Comparison of ENCODE assay signal across 8 mouse cellular contexts in the genomic region with DNA sequence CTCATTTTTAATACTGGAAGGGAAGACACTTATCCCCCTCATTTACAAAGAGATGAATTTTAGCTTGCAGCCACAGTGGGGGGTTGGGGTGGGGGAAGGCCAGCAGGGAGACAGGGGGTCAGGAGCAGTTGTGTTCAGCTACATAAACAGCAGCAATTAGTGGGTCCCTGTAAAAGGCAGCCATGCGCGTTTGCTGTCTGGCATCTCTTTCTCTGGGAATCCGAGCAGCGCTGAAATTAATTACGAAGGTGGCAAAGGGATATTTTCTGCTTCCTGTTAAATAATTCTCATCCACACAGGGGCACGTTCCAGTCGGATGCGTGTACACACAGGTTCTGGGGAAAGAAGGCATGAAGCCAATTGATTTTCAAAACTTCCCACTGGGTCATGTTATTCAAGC. TPM values are rescaled to one million over a fixed set of nuclear protein-coding genes. Genes with fewer than 3 reads are reported as not detected.
DNase-seq lines count a peak whose midpoint lies in the region; ATAC-seq and TF ChIP-seq lines count a peak whose summit lies in the region.

No protein-coding gene starts in this region.

- TF ChIP-seq POLR2A in thymus, adult 2 months (IDR thresholded peaks at IDR 0.05; ENCODE audit: control insufficient read depth, extremely low read depth, insufficient read depth, low read length, poor library complexity) = no peak

- no peak overlapping the region for H3K4me3 ChIP-seq in kidney, embryonic 14.5 days (ENCODE audit: low read length)
- H3K4me3 ChIP-seq in embryonic facial prominence, embryonic 11.5 days (ENCODE audit: low read depth, low read length) = no peak overlapping the region
- H3K4me3 ChIP-seq in hindbrain, embryonic 11.5 days (ENCODE audit: low read depth, low read length) = no peak overlapping the region
- no peak overlapping the region for H3K4me3 ChIP-seq in midbrain, embryonic 16.5 days (ENCODE audit: low read depth, low read length)
- no peak overlapping the region for H3K4me3 ChIP-seq in thymus, adult 2 months (ENCODE audit: control insufficient read depth, insufficient read depth, low read length)

- H3K9ac ChIP-seq in kidney, embryonic 14.5 days (ENCODE audit: low read depth, low read length) = peak overlapping the region; percentile 19; the same call in 1 of the 2 replicates
- no peak overlapping the region for H3K9ac ChIP-seq in embryonic facial prominence, embryonic 11.5 days (replicated peaks; ENCODE audit: low read length)
- H3K9ac ChIP-seq in hindbrain, embryonic 11.5 days (ENCODE audit: low read depth, low read length) = no peak overlapping the region
- H3K9ac ChIP-seq in midbrain, embryonic 16.5 days (ENCODE audit: low read depth, low read length) = 0 out of 2 replicates have a peak overlapping the region, but pooled peaks have one; percentile 7

- no peaks in the 10 kb centered on the region for H3K9me3 ChIP-seq in kidney, embryonic 14.5 days (ENCODE audit: control insufficient read depth, low read length)
- H3K9me3 ChIP-seq in embryonic facial prominence, embryonic 11.5 days (replicated peaks; ENCODE audit: control insufficient read depth, low read length) = no peaks in the 10 kb centered on the region
- no peaks in the 10 kb centered on the region for H3K9me3 ChIP-seq in hindbrain, embryonic 11.5 days (ENCODE audit: control insufficient read depth, low read length)
- no peaks in the 10 kb centered on the region for H3K9me3 ChIP-seq in midbrain, embryonic 16.5 days (replicated peaks; ENCODE audit: control insufficient read depth, low read length, poor library complexity, severe bottlenecking)

- no peak for DNase-seq in kidney, adult 18-20 months
- no peak for DNase-seq in embryonic facial prominence, embryonic 11.5 days (ENCODE audit: low spot score)
- peak; percentile 24 for DNase-seq in hindbrain, embryonic 11.5 days (ENCODE audit: low spot score)
- no peak for DNase-seq in right cerebral cortex, postnatal 14 days
- no peak for DNase-seq in layer of hippocampus, adult 9-11 months
- DNase-seq in thymus, adult 2 months = no peak

- 0 out of 2 replicates have a peak, but pooled peaks have one; percentile 25 for ATAC-seq in kidney, embryonic 14.5 days (ENCODE audit: low FRiP score, low TSS enrichment)
- ATAC-seq in embryonic facial prominence, embryonic 11.5 days (replicated peaks; ENCODE audit: insufficient number of reproducible peaks, low FRiP score, low TSS enrichment, low read depth) = no peak
- ATAC-seq in hindbrain, embryonic 11.5 days (ENCODE audit: low FRiP score) = no peak
- ATAC-seq in midbrain, embryonic 16.5 days = peak; percentile 36; the same call in 1 of the 2 replicates

- WGBS in kidney, embryonic 14.5 days = 2% methylated on average over 8 of the region's 8 CpGs
- WGBS in embryonic facial prominence, embryonic 11.5 days = 17% methylated on average over 8 of the region's 8 CpGs
- 29% methylated on average over 8 of the region's 8 CpGs for WGBS in hindbrain, embryonic 11.5 days
- 10% methylated on average over 8 of the region's 8 CpGs for WGBS in midbrain, embryonic 16.5 days
- whole genome bisulfite sequencing in thymus, adult 2 months = 82% methylated on average over 8 of the region's 8 CpGs

- TF ChIP-seq CTCF in thymus, adult 2 months (IDR thresholded peaks at IDR 0.05; ENCODE audit: borderline replicate concordance, control insufficient read depth, extremely low read depth, insufficient read depth, low read length, poor library complexity) = no peak

- H3K36me3 ChIP-seq in kidney, embryonic 14.5 days (ENCODE audit: control insufficient read depth, insufficient read depth, low read length) = no peaks in the 10 kb centered on the region
- H3K36me3 ChIP-seq in embryonic facial prominence, embryonic 11.5 days (replicated peaks; ENCODE audit: control insufficient read depth, insufficient read depth, low read depth, low read length) = no peaks in the 10 kb centered on the region
- no peaks in the 10 kb centered on the region for H3K36me3 ChIP-seq in hindbrain, embryonic 11.5 days (ENCODE audit: control insufficient read depth, insufficient read depth, low read length)
- no peaks in the 10 kb centered on the region for H3K36me3 ChIP-seq in midbrain, embryonic 16.5 days (ENCODE audit: control insufficient read depth, insufficient read depth, low read length)
- H3K36me3 ChIP-seq in thymus, adult 2 months (ENCODE audit: control insufficient read depth, insufficient read depth, low read length) = no peaks in the 10 kb centered on the region

- H3K27ac ChIP-seq in kidney, embryonic 14.5 days (ENCODE audit: low read depth, low read length) = peak overlapping the region; percentile 76
- H3K27ac ChIP-seq in embryonic facial prominence, embryonic 11.5 days (replicated peaks; ENCODE audit: low read depth, low read length) = peak overlapping the region; percentile 59
- peak overlapping the region; percentile 55; the same call in 1 of the 2 replicates for H3K27ac ChIP-seq in hindbrain, embryonic 11.5 days (ENCODE audit: low read depth, low read length)
- peak overlapping the region; percentile 66 for H3K27ac ChIP-seq in midbrain, embryonic 16.5 days (ENCODE audit: low read length)
- no peak overlapping the region for H3K27ac ChIP-seq in thymus, adult 2 months (ENCODE audit: control insufficient read depth, insufficient read depth, low read length)

- peak overlapping the region; percentile 24 for H3K4me2 ChIP-seq in kidney, embryonic 14.5 days (replicated peaks; ENCODE audit: low read depth, low read length)
- H3K4me2 ChIP-seq in embryonic facial prominence, embryonic 11.5 days (ENCODE audit: low read depth, low read length) = no peak overlapping the region
- H3K4me2 ChIP-seq in hindbrain, embryonic 11.5 days (replicated peaks; ENCODE audit: low read depth, low read length) = 0 out of 2 replicates have a peak overlapping the region, but pooled peaks have one; percentile 2
- peak overlapping the region; percentile 13; the same call in 1 of the 2 replicates for H3K4me2 ChIP-seq in midbrain, embryonic 16.5 days (ENCODE audit: low read length)

- H3K27me3 ChIP-seq in kidney, embryonic 14.5 days (ENCODE audit: control insufficient read depth, insufficient read depth, low read length) = no peaks in the 10 kb centered on the region
- H3K27me3 ChIP-seq in embryonic facial prominence, embryonic 11.5 days (ENCODE audit: control insufficient read depth, insufficient read depth, low read length) = no peaks in the 10 kb centered on the region
- no peaks in the 10 kb centered on the region for H3K27me3 ChIP-seq in hindbrain, embryonic 11.5 days (ENCODE audit: control insufficient read depth, insufficient read depth, low read length)
- no peaks in the 10 kb centered on the region for H3K27me3 ChIP-seq in midbrain, embryonic 16.5 days (ENCODE audit: control insufficient read depth, insufficient read depth, low read depth, low read length)
- H3K27me3 ChIP-seq in thymus, adult 2 months (ENCODE audit: control insufficient read depth, insufficient read depth, low read length) = no peaks in the 10 kb centered on the region

- peaks cover 76% of the 10 kb centered on the region for H3K4me1 ChIP-seq in kidney, embryonic 14.5 days (ENCODE audit: control insufficient read depth, insufficient read depth, low read length)
- peaks cover 18% of the 10 kb centered on the region for H3K4me1 ChIP-seq in embryonic facial prominence, embryonic 11.5 days (ENCODE audit: control insufficient read depth, insufficient read depth, low read length)
- H3K4me1 ChIP-seq in hindbrain, embryonic 11.5 days (replicated peaks; ENCODE audit: control insufficient read depth, insufficient read depth, low read length) = peaks cover 16% of the 10 kb centered on the region
- H3K4me1 ChIP-seq in midbrain, embryonic 16.5 days (ENCODE audit: control insufficient read depth, insufficient read depth, low read length) = peaks cover 39% of the 10 kb centered on the region
- H3K4me1 ChIP-seq in thymus, adult 2 months (replicated peaks; ENCODE audit: control insufficient read depth, insufficient read depth, low read length) = no peaks in the 10 kb centered on the region

RNA-seq across cellular contexts. Expression of gene Hunk, which starts 35.7 kb away (rescaled TPM):
- polyA plus RNA-seq in kidney, embryonic 14.5 days (2014; fragmentation: Nextera tagmentation; extraction: Ambion mirVana) = 10.3 and 16.6 TPM in 2 replicates
- polyA plus RNA-seq in embryonic facial prominence, embryonic 11.5 days (2014; fragmentation: Nextera tagmentation; extraction: Ambion mirVana) = 14.5 and 15.8 TPM in 2 replicates
- polyA plus RNA-seq in hindbrain, embryonic 11.5 days (2014; fragmentation: Nextera tagmentation; extraction: Ambion mirVana) = 11.0 and 13.1 TPM in 2 replicates
- 6.2 and 7.1 TPM in 2 replicates for polyA plus RNA-seq in midbrain, embryonic 16.5 days (2015; fragmentation: Nextera tagmentation; extraction: Ambion mirVana)
- polyA plus RNA-seq in thymus, adult 2 months (2012; rRNA removed) = 2.7 and 2.9 TPM in 2 replicates

Comparison
In these comparisons a context has a peak if more than half of its experiments do, and no peak if none do; other contexts are left out.
1. ATAC-seq: peak in kidney, embryonic 14.5 days (single experiment) and midbrain, embryonic 16.5 days (single experiment); none in embryonic facial prominence, embryonic 11.5 days (single experiment) and hindbrain, embryonic 11.5 days (single experiment).
2. H3K9ac ChIP-seq: peak in kidney, embryonic 14.5 days (single experiment) and midbrain, embryonic 16.5 days (single experiment); none in embryonic facial prominence, embryonic 11.5 days (single experiment) and hindbrain, embryonic 11.5 days (single experiment).